Mouse (Mus musculus) splenic B cell, adult 2 months (primary cell): ENCODE results near the gene Vwa2.

Source experiments
- DNase-seq: peaks from one replicate; pipeline ENCODE4 v3.0.0-alpha.2; 2011; ENCODE audit warnings: low read depth, low spot score
- H3K27me3 ChIP-seq: 2 replicates; pipeline ENCODE4 v1.6.1; 2012; ENCODE audit warnings: mild to moderate bottlenecking, low read length, moderate library complexity, mixed read lengths; ENCODE audit not compliant: control insufficient read depth, poor library complexity, insufficient read depth, severe bottlenecking
- H3K36me3 ChIP-seq: 2 replicates; pipeline ENCODE4 v1.6.1; 2012; ENCODE audit warnings: mild to moderate bottlenecking, low read length, moderate library complexity, mixed read lengths; ENCODE audit not compliant: control insufficient read depth, poor library complexity, insufficient read depth, severe bottlenecking

The Vwa2 gene

GRCm38 (mm10) chr19:56949868-56950267, 75.8 kb downstream of the Vwa2 start:
- Histone ChIP-seq H3K36me3 (no peaks in the 10 kb centered on the region), H3K27me3 (no peaks in the 10 kb centered on the region)
- no peak for DNase-seq

DNA sequence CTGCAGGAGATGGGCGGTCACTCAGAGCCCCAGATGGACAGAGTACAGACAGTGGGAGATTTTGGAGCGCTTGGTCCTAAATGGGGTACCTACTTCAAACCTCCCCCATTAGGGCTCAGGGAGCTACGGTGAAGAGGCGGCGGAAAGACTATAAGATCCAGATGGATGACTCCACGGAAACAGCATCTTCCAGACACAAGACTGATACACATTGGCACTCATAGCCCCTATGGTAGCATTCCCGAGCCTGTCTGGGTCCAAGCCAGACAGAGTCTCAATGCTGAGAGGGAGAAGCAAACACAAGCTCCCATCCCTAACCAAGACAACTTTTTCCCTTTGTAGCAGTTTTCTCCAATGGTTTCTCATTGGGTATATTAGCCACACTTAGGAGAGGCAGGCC, 76.8 kb downstream of the Vwa2 start:
- Histone ChIP-seq H3K36me3 (no peaks in the 10 kb centered on the region), H3K27me3 (no peaks in the 10 kb centered on the region)
- DNase-seq = no peak

DNA sequence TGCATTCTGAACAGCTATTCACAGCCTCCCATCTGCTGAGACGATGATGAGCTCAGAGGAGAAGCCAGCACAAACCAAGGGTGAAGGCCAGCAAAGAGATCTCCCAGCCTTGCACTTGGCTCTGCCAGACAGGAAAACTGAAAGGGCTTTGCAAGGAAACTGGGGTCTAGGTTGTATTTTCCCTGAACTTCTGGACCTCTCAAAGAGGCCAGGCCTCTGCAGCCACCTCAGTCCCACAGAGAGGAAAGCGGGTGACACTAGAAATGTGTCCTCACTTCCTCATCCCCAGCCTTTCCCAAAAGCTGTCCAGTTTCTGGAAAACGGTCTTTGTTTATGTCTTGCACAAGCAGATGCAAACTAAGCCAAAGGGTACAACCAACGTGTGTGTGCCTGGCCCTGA, 79.8 kb downstream of the Vwa2 start:
- Histone ChIP-seq H3K27me3 (no peaks in the 10 kb centered on the region), H3K36me3 (no peaks in the 10 kb centered on the region)
- DNase-seq = no peak

GRCm38 (mm10) chr19:56954857-56955256, 80.8 kb downstream of the Vwa2 start:
- no peaks in the 10 kb centered on the region for H3K27me3 ChIP-seq
- H3K36me3 ChIP-seq = no peaks in the 10 kb centered on the region
- DNase-seq = no peak

- no peak for DNase-seq
- Histone ChIP-seq H3K27me3 (no peaks in the 10 kb centered on the region), H3K36me3 (no peaks in the 10 kb centered on the region)
These were observed 81.8 kb downstream of the Vwa2 start for GRCm38 (mm10) chr19:56955568-56956513.

GRCm38 (mm10) chr19:56958011-56958410, 84.0 kb downstream of the Vwa2 start:
- no peak for DNase-seq
- no peaks in the 10 kb centered on the region for H3K27me3 ChIP-seq
- H3K36me3 ChIP-seq = no peaks in the 10 kb centered on the region

DNA sequence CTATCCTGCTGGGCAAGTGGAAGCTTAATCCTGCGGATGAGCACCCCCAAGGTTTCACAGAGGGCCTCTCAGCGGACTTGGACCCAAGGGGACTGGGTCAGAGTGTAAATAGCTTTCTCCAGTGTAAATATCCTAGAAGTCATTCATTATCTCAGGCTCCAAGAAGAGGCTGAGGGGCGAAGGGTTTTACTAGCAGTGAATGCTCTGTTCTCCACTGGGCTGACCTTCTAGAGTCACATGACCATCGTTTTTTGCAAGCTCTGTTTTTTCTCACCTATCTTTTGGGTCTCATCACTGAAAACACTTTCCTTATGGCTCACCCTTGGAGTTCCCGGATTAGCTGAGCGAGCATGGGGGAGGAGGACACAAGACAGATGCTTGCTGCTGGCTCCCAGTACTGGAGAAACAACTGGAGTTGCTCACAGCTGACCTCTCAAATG, 84.6 kb downstream of the Vwa2 start:
- Histone ChIP-seq H3K27me3 (no peaks in the 10 kb centered on the region), H3K36me3 (no peaks in the 10 kb centered on the region)
- DNase-seq = no peak

- Histone ChIP-seq H3K36me3 (no peaks in the 10 kb centered on the region), H3K27me3 (no peaks in the 10 kb centered on the region)
- no peak for DNase-seq
These were observed 85.0 kb downstream of the Vwa2 start for GRCm38 (mm10) chr19:56959057-56959456.

DNA sequence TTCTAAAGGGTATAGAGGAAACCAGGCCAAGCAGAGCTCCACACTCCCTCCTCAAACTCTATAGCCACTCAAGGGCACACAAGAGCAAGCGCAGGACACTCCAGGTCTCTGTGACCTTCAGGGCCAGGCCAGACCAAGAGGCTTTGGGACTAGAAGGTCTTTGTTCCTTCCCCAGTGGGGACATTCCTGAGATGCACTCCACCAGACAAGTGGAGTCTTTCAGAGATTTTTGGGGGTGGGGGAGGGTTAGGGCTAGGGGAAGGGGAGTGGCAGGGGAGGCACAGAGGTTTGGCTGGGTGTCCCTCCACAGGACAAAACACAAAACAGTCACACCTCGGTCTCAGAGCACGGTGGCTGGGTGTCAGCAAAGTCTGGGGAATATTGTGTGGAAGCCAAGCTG, 85.6 kb downstream of the Vwa2 start:
- H3K36me3 ChIP-seq = no peaks in the 10 kb centered on the region
- H3K27me3 ChIP-seq = no peaks in the 10 kb centered on the region
- DNase-seq = no peak
